Mouse (Mus musculus): ENCODE data around the gene Pfkfb1. TPM values are rescaled to one million over a fixed set of nuclear protein-coding genes. Genes with fewer than 3 reads are reported as not detected.

Pfkfb1 gene
- 2.4 and 2.5 TPM in 2 replicates for polyA plus RNA-seq (2015; fragmentation: Nextera tagmentation; extraction: Ambion mirVana)

DNA sequence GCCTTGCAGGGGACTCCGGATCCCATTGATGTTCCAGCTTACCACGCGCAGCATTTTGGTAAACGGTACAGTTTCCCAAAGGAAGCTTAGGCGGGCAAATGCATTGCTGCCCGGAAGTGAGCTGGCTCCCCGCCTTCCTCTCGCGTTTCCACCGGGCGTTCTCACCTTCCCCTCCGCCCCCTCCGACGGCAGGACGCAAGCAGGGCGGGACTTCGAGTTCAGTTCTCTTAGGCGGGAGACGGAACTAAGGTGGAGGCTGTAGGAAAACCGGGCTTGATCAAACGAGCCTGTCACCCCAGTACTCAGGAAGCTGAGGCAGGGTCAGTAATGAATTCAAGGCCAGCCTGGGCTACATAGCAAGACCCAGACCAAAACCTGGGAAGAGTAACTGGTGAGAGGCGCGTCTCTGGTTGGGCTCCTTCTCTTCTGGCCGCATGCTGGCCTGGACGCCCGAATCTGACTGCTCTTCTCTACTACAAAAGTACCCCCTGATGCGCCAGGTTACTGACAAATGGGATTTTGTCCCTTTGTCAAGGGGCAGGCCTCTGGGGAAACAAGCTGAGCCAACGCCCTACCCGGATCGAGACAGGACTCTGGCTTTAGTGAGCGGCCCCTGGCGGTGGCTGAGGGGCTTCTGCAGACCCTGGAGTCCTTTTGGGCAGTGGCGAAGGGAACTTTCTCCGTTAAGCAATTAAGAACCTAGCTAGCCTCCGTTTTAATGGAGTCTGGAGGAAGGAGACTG lies at the start of gene Pfkfb1:
TSS of gene Pfkfb1 (plus strand) at position 207 of the 742 bp plus-strand sequence.
- 22% methylated on average over 35 of the region's 35 CpGs for WGBS
- Histone ChIP-seq H3K27me3 (ENCODE audit: control insufficient read depth, insufficient read depth, low read length) (no peaks in the 10 kb centered on the region), H3K36me3 (ENCODE audit: control insufficient read depth, insufficient read depth, low read length) (no peaks in the 10 kb centered on the region), H3K4me2 (replicated peaks; ENCODE audit: low read depth) (peak within 1 kb of the TSS; percentile 56), H3K4me3 (ENCODE audit: low read depth, low read length) (peak within 1 kb of the TSS; percentile 47), H3K27ac (replicated peaks) (peak within 1 kb of the TSS; percentile 85), H3K4me1 (replicated peaks; ENCODE audit: control insufficient read depth, insufficient read depth) (no peaks in the 10 kb centered on the region), H3K9ac (ENCODE audit: low read length) (peak within 1 kb of the TSS; percentile 59), H3K9me3 (ENCODE audit: control insufficient read depth, low read length) (no peaks in the 10 kb centered on the region)
- peak; percentile 67 for TF ChIP-seq CTCF (IDR thresholded peaks at IDR 0.05; ENCODE audit: low read depth)
- TF ChIP-seq EP300 (optimal IDR thresholded peaks at IDR 0.05), result no peak
- ATAC-seq (ENCODE audit: low FRiP score, low TSS enrichment) (peak; percentile 96), DNase-seq (ENCODE audit: low spot score) (peak; percentile 86)

DNA sequence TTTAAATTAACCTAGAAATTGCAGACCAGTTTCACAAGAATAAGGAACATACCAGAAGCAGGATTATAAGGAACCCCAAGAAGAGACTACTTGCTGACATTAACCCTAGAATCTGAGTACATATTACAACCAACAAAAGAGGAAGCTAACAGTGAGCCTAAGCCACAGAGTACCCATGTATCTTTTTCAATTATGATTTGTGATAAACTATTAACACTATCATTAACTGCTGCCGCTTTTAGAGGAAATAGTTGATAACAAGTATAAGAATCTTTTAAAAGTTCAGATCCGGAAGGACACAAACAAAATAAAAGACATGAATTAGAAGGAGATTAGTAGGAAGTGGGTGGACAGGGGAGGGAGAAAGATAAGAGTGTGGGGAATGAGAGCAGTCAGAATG lies 47.9 kb upstream of the Pfkfb1 start:
- Histone ChIP-seq H3K9me3 (ENCODE audit: control insufficient read depth, low read length) (no peaks in the 10 kb centered on the region), H3K4me3 (ENCODE audit: low read depth, low read length) (no peak overlapping the region), H3K36me3 (ENCODE audit: control insufficient read depth, insufficient read depth, low read length) (no peaks in the 10 kb centered on the region), H3K4me1 (replicated peaks; ENCODE audit: control insufficient read depth, insufficient read depth) (no peaks in the 10 kb centered on the region), H3K27ac (replicated peaks) (no peak overlapping the region), H3K4me2 (replicated peaks; ENCODE audit: low read depth) (no peak overlapping the region), H3K9ac (ENCODE audit: low read length) (no peak overlapping the region), H3K27me3 (ENCODE audit: control insufficient read depth, insufficient read depth, low read length) (no peaks in the 10 kb centered on the region)
- WGBS, result 90% methylated on average over 2 of the region's 2 CpGs
- ATAC-seq (ENCODE audit: low FRiP score, low TSS enrichment), result no peak
- TF ChIP-seq EP300 (optimal IDR thresholded peaks at IDR 0.05), result no peak
- no peak for TF ChIP-seq CTCF (IDR thresholded peaks at IDR 0.05; ENCODE audit: low read depth)
- DNase-seq (ENCODE audit: low spot score), result no peak

DNA sequence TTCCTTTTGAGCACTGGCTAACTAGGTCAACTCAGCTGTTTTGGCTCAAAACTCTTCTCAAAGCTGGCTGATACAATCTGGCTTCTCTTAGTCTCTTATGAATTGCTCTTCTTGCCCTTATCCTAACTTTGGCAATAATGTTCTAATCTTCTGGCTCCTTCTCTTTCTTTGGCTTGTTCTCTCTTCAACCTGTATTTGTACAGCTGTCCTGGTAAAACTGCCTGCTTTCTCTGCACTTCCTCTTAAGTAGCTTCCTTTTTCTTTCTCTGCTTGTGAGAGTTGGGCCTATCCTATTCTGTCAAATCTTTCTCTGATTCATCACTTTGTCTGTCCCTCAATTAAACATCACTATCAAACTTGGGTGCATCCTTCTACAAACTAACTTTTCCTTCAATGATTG lies 46.3 kb upstream of the Pfkfb1 start:
- DNase-seq (ENCODE audit: low spot score), result no peak

DNA sequence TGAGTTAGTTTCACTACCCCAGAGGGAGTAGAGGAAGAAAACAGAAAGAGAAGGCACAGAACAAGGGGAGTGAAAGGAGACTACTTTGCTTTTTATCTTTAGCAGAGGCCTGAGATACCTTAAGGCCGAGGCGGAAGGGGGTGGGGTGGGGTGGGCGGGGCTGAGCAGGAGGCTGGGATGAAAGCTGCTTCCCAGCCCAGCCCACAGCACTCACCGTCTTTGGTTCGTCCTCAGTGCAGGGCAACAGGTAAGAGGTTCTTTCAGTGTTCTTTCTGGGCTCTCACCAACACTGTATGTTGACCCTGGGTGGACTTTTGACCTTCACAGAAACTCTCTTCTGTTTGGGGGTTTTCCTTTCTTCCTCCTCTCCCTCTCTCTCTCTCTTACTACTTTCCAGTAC lies 40.8 kb upstream of the Pfkfb1 start, which contains the start of gene Alas2:
TSS of gene Alas2 (plus strand) at position 137 of the 400 bp plus-strand sequence.
- Histone ChIP-seq H3K9ac (ENCODE audit: low read length) (no peak within 1 kb of the TSS), H3K36me3 (ENCODE audit: control insufficient read depth, insufficient read depth, low read length) (no peaks in the 10 kb centered on the region), H3K4me3 (ENCODE audit: low read depth, low read length) (no peak within 1 kb of the TSS), H3K27ac (replicated peaks) (no peak within 1 kb of the TSS), H3K27me3 (ENCODE audit: control insufficient read depth, insufficient read depth, low read length) (no peaks in the 10 kb centered on the region), H3K4me2 (replicated peaks; ENCODE audit: low read depth) (no peak within 1 kb of the TSS), H3K9me3 (ENCODE audit: control insufficient read depth, low read length) (no peaks in the 10 kb centered on the region), H3K4me1 (replicated peaks; ENCODE audit: control insufficient read depth, insufficient read depth) (no peaks in the 10 kb centered on the region)
- TF ChIP-seq CTCF (IDR thresholded peaks at IDR 0.05; ENCODE audit: low read depth) (no peak), EP300 (optimal IDR thresholded peaks at IDR 0.05) (no peak)
- DNase-seq (ENCODE audit: low spot score) (no peak), ATAC-seq (ENCODE audit: low FRiP score, low TSS enrichment) (no peak)
- 34% methylated on average over 5 of the region's 5 CpGs for WGBS

More for the DNA sequence above, 46.3 kb upstream of the Pfkfb1 start:
- Histone ChIP-seq H3K27ac (replicated peaks) (no peak overlapping the region), H3K9me3 (ENCODE audit: control insufficient read depth, low read length) (no peaks in the 10 kb centered on the region), H3K36me3 (ENCODE audit: control insufficient read depth, insufficient read depth, low read length) (no peaks in the 10 kb centered on the region), H3K9ac (ENCODE audit: low read length) (no peak overlapping the region), H3K4me3 (ENCODE audit: low read depth, low read length) (no peak overlapping the region), H3K4me2 (replicated peaks; ENCODE audit: low read depth) (no peak overlapping the region), H3K4me1 (replicated peaks; ENCODE audit: control insufficient read depth, insufficient read depth) (no peaks in the 10 kb centered on the region), H3K27me3 (ENCODE audit: control insufficient read depth, insufficient read depth, low read length) (no peaks in the 10 kb centered on the region)
- TF ChIP-seq EP300 (optimal IDR thresholded peaks at IDR 0.05) (no peak), CTCF (IDR thresholded peaks at IDR 0.05; ENCODE audit: low read depth) (no peak)
- no peak for ATAC-seq (ENCODE audit: low FRiP score, low TSS enrichment)

DNA sequence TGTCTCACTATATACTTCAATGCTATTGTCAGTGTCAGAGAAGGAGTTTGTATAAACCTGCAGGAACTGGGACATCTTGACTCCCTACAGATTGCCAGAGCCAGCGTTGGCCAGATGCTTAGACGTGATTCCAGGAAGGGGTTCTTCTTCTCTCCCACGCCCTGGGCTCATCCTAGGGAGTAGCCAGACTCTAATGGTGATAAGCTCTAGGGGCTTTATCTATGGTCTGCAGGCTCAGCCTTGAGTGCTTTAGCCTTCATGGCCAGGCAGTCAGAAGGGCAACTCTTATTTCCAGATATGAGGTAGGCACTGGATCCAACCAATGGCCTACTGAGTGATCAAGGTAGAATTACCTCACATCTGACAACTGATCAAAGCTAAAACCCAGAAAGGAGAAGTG lies 38.4 kb upstream of the Pfkfb1 start:
- H3K36me3 ChIP-seq (ENCODE audit: control insufficient read depth, insufficient read depth, low read length), result no peaks in the 10 kb centered on the region
- no peaks in the 10 kb centered on the region for H3K27me3 ChIP-seq (ENCODE audit: control insufficient read depth, insufficient read depth, low read length)
- no peak overlapping the region for H3K27ac ChIP-seq (replicated peaks)
- H3K4me3 ChIP-seq (ENCODE audit: low read depth, low read length), result no peak overlapping the region
- no peaks in the 10 kb centered on the region for H3K9me3 ChIP-seq (ENCODE audit: control insufficient read depth, low read length)
- H3K4me1 ChIP-seq (replicated peaks; ENCODE audit: control insufficient read depth, insufficient read depth), result no peaks in the 10 kb centered on the region
- ATAC-seq (ENCODE audit: low FRiP score, low TSS enrichment) (no peak), DNase-seq (ENCODE audit: low spot score) (no peak)
- TF ChIP-seq CTCF (IDR thresholded peaks at IDR 0.05; ENCODE audit: low read depth) (no peak), EP300 (optimal IDR thresholded peaks at IDR 0.05) (no peak)
- H3K4me2 ChIP-seq (replicated peaks; ENCODE audit: low read depth), result no peak overlapping the region
- 88% methylated on average over 3 of the region's 3 CpGs for WGBS
- H3K9ac ChIP-seq (ENCODE audit: low read length), result no peak overlapping the region

DNA sequence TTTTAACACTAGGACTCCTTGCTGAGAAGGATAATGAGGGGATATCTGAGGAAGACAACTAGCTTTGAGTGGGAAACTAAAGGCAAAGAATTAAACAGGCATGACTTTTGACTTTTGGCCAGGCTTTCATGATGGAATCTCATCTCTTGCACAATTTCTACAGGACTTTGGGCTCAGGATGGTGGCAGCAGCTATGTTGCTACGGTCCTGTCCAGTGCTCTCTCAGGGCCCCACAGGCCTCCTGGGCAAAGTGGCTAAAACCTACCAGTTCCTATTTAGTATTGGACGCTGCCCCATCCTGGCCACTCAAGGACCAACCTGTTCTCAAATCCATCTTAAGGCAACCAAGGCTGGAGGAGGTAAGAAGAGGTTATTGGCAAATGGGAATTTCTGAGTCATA lies 36.0 kb upstream of the Pfkfb1 start:
- ATAC-seq (ENCODE audit: low FRiP score, low TSS enrichment), result no peak
- Histone ChIP-seq H3K4me3 (ENCODE audit: low read depth, low read length) (no peak overlapping the region), H3K9ac (ENCODE audit: low read length) (no peak overlapping the region), H3K27me3 (ENCODE audit: control insufficient read depth, insufficient read depth, low read length) (no peaks in the 10 kb centered on the region), H3K36me3 (ENCODE audit: control insufficient read depth, insufficient read depth, low read length) (no peaks in the 10 kb centered on the region), H3K4me2 (replicated peaks; ENCODE audit: low read depth) (no peak overlapping the region), H3K9me3 (ENCODE audit: control insufficient read depth, low read length) (no peaks in the 10 kb centered on the region), H3K27ac (replicated peaks) (no peak overlapping the region), H3K4me1 (replicated peaks; ENCODE audit: control insufficient read depth, insufficient read depth) (no peaks in the 10 kb centered on the region)
- no peak for DNase-seq (ENCODE audit: low spot score)
- no peak for TF ChIP-seq EP300 (optimal IDR thresholded peaks at IDR 0.05)
- no peak for TF ChIP-seq CTCF (IDR thresholded peaks at IDR 0.05; ENCODE audit: low read depth)
- WGBS, result 85% methylated on average over 2 of the region's 2 CpGs

All from stomach, postnatal 0 days (tissue).